ENCODE assay signal across 35 mouse cellular contexts in the genomic region with DNA sequence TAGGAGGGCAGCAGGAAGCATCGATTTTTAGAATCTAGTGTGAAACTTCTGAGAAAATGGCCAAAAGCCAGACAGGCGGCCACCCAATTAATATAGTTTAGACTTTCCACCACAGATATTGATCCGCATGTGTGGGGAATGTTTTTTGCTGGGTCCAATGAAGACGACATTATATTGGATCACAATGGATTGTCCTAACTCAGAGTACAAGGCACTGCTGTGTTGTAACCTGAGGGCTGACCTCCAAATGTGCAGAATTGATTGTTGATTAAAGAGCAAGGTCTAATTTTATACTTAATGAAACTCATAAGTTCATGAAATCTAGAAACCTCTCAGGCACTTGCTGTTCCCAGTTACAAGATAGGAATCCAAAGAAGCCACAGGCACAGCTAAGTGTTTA.
"Had no signal": no experiment of that assay in that cellular context is flagged by ENCODE, and none has a peak within 500 bp of the region (broad histone marks: within the 10 kb centered on the region; RNA-seq: fewer than 3 reads in every experiment).

No protein-coding gene starts in this region.

- H3K4me1 ChIP-seq: heart, embryonic 10.5 days; heart, embryonic 13.5 days; heart, embryonic 15.5 days; intestine, embryonic 15.5 days had no signal

- H3K27ac ChIP-seq: heart, embryonic 10.5 days; heart, embryonic 13.5 days; heart, embryonic 15.5 days; hindbrain, embryonic 10.5 days; hindbrain, embryonic 12.5 days; hindbrain, embryonic 13.5 days; hindbrain, embryonic 14.5 days; hindbrain, embryonic 15.5 days; hindbrain, postnatal 0 days; intestine, embryonic 15.5 days; kidney, embryonic 15.5 days; kidney, postnatal 0 days; layer of hippocampus, adult 2 months had no signal

- DNase-seq: heart, postnatal 10 days; heart, postnatal 14 days; heart, postnatal 36 days; heart, postnatal 4 days; kidney, adult 11 months; kidney, adult 18-20 months; kidney, adult 2 months; kidney, adult 8-10 months; kidney, adult 9 months; kidney, postnatal 10 days; kidney, postnatal 14 days; kidney, postnatal 25 days; kidney, postnatal 36 days; kidney, postnatal 4 days; layer of hippocampus, adult 9-11 months; layer of hippocampus, postnatal 36 days had no signal

- H3K36me3 ChIP-seq: heart, embryonic 10.5 days; heart, embryonic 12.5 days; heart, embryonic 13.5 days; heart, embryonic 15.5 days; hindbrain, embryonic 10.5 days; hindbrain, embryonic 12.5 days; hindbrain, embryonic 13.5 days; hindbrain, embryonic 15.5 days; intestine, embryonic 15.5 days; kidney, embryonic 15.5 days had no signal

- H3K27me3 ChIP-seq: heart, embryonic 12.5 days; heart, embryonic 13.5 days; heart, embryonic 15.5 days; hindbrain, embryonic 12.5 days; hindbrain, embryonic 13.5 days; hindbrain, embryonic 15.5 days; intestine, embryonic 15.5 days; kidney, embryonic 15.5 days had no signal

- H3K4me3 ChIP-seq: heart, embryonic 10.5 days; heart, embryonic 12.5 days; heart, embryonic 13.5 days; heart, embryonic 15.5 days; hindbrain, embryonic 10.5 days; hindbrain, embryonic 12.5 days; hindbrain, embryonic 13.5 days; hindbrain, embryonic 15.5 days; intestine, embryonic 15.5 days; kidney, embryonic 15.5 days; layer of hippocampus, adult 2 months had no signal

- H3K4me2 ChIP-seq: heart, embryonic 11.5 days; heart, embryonic 12.5 days; heart, embryonic 13.5 days; heart, embryonic 15.5 days; hindbrain, embryonic 12.5 days; hindbrain, embryonic 13.5 days; hindbrain, embryonic 14.5 days; hindbrain, embryonic 15.5 days; intestine, embryonic 15.5 days; kidney, embryonic 15.5 days had no signal

- H3K9ac ChIP-seq: heart, embryonic 12.5 days; heart, embryonic 13.5 days; heart, embryonic 15.5 days; hindbrain, embryonic 12.5 days; hindbrain, embryonic 13.5 days; hindbrain, embryonic 14.5 days; hindbrain, embryonic 15.5 days; intestine, embryonic 15.5 days; kidney, embryonic 15.5 days had no signal

- H3K9me3 ChIP-seq: heart, embryonic 10.5 days; heart, embryonic 12.5 days; heart, embryonic 13.5 days; heart, embryonic 15.5 days; hindbrain, embryonic 10.5 days; hindbrain, embryonic 12.5 days; hindbrain, embryonic 13.5 days; hindbrain, embryonic 15.5 days; intestine, embryonic 15.5 days; kidney, embryonic 15.5 days had no signal

- ATAC-seq: hindbrain, embryonic 16.5 days; hindbrain, postnatal 0 days; inflammation-experienced regulatory T-cells, adult 6 months; intestine, embryonic 15.5 days; intestine, embryonic 16.5 days; intestine, postnatal 0 days had no signal
